Mouse (Mus musculus): ENCODE measurements around the gene Abcb4.
A peak's percentile ranks its signal among the peaks of the same experiment; 100 is the strongest.

Gene Abcb4

GRCm38 (mm10) chr5:8974721-8975120, 81.2 kb downstream of the Abcb4 start:
- TF ChIP-seq GATA4 (IDR thresholded peaks at IDR 0.05; ENCODE audit: insufficient replicate concordance, low read length): no peak

DNA sequence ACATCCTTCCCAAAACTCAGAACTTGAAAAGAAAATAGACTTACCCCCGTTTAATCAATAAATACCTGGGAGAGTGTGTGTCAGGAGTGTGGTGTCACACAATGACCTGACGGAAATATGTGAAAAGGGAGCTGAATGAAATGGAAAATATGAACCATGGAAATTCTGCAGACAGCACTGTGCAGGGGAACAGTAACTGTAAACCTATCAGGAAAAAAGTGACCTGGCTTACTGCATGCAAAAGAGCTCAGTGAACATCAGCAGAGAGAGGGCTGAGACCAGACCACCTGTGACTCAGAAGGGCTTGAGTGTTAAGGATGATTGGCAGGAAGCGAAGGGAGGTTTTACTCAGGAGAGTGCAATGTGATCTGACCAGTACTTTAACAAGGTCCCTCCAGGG, 92.0 kb downstream of the Abcb4 start:
- no peak for TF ChIP-seq GATA4 (IDR thresholded peaks at IDR 0.05; ENCODE audit: insufficient replicate concordance, low read length)

GRCm38 (mm10) chr5:8987925-8988324, 94.4 kb downstream of the Abcb4 start:
- TF ChIP-seq GATA4 (IDR thresholded peaks at IDR 0.05; ENCODE audit: insufficient replicate concordance, low read length): no peak

- TF ChIP-seq GATA4 (IDR thresholded peaks at IDR 0.05; ENCODE audit: insufficient replicate concordance, low read length): no peak
Observed at GRCm38 (mm10) chr5:8990526-8990925, 97.0 kb downstream of the Abcb4 start.

DNA sequence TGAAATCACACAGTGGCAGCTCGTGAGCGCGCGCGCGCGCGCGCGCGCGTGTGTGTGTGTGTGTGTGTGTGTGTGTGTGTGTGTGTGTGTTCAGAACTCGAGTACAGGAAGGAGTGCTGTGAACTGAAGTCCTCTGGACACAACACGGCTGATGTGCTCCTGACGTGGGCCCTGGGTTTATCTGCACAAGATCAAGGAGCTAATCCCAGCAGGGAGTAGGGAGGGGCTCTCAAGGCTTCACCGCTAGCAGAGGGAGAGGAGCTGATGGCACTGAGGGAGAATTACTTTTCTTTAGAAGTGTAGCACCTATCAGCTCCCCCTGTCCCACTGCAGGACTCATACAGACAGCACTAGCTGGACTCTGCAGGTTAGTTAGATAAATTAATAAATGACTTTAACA, 98.1 kb downstream of the Abcb4 start:
- no peak for TF ChIP-seq GATA4 (IDR thresholded peaks at IDR 0.05; ENCODE audit: insufficient replicate concordance, low read length)

GRCm38 (mm10) chr5:8995966-8996685, 102.6 kb downstream of the Abcb4 start:
- TF ChIP-seq GATA4 (IDR thresholded peaks at IDR 0.05; ENCODE audit: insufficient replicate concordance, low read length): no peak

DNA sequence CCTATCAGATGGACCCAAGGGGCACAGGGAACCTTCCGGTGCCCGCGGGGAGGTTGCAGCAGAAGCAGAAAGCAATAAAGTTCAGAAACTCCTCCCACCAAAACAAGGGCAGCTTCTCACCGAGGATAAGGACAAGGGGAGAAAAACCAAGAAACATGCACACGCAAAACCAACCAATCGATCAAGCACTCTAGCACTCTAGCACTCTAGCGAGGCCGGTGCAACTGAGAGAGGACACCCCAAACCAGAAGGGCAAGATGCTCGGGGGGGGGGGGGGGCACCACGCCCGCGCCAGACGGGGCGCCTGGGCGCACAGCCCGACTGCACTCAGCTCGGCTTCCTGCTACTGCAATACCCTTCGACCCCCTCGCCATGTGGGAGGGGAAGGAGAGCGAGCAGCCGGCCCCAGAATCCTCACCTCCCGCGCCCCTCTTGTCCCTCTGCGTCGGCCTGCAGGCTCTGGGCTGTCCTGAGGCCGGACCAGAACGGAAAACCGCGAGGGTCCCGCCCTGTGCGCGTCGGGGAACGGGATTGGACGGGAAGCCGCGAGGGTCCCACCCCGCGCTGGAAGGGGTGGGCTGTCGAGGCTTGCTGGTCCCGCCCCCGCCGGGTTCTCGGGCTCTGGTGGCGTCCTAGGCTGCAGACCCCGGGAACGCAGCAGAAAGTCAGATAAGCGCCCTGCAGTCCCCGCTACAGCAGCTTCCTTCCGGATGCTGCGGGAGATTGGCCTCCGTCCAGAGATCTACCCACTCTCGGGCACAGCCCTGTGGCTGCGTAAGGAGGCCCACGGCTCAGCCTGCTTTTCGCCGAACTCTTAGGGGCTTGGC, 103.4 kb downstream of the Abcb4 start, which contains the start of gene Crot:
Crot (minus strand) TSS at position 639 of the 827 bp plus-strand sequence.
- peak; percentile 55; the same call in 1 of the 2 replicates for TF ChIP-seq GATA4 (IDR thresholded peaks at IDR 0.05; ENCODE audit: insufficient replicate concordance, low read length)

DNA sequence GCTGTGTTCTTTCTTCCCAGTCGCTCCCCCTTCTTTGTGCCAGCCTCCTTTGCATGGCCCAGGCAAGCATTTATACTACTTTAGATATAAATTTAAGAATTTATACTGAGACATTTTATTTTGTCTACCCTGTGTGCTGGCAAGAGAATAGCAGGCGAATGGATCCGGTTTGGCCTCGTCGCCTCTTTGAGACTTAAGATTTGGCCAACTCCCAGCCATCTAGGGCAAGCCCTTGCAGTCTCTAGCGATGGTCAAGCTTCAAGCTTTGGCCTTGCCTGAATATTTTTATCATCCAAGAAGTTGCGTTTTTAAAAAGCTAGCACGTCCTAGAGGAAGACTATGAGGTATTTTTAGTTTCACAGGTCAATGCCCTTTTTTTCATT, 104.0 kb downstream of the Abcb4 start:
- TF ChIP-seq GATA4 (IDR thresholded peaks at IDR 0.05; ENCODE audit: insufficient replicate concordance, low read length): no peak

DNA sequence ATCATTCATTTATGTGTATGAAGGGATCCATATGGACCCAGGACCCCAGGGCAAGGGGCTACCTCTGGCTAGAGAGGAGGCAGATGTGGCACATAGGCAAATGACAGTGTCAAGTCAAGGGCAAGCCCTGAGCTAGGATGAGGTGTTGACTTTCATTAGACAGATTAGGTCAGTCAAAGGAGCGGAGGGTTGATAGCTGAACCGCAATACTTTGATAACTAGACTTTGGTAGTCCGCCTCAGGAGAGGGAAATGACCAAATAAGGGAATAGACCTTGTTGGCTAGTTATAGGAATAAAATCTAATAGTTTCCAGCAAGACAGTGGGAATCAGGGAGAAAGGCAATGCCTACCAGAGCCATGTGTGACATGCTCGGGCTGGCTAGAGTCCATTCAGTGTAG, 105.6 kb downstream of the Abcb4 start:
- TF ChIP-seq GATA4 (IDR thresholded peaks at IDR 0.05; ENCODE audit: insufficient replicate concordance, low read length): no peak

Data from liver, adult (tissue).